Mouse (Mus musculus) liver, postnatal 0 days (tissue): ENCODE results near the gene Arl3. TPM values are rescaled to one million over a fixed set of nuclear protein-coding genes. Genes with fewer than 3 reads are reported as not detected.
A peak's percentile ranks its signal among the peaks of the same experiment; 100 is the strongest.

Experiments
- ATAC-seq: fragments of 200-750 bp; cut with Nextera tagmentation; 2 replicates; pipeline ENCODE4 v1.8.0; 2017; ENCODE audit warnings: mild to moderate bottlenecking, moderate library complexity
- DNase-seq: peaks from one replicate; pipeline ENCODE4 v3.0.0-alpha.2; 2016
- H3K27ac ChIP-seq: fragments of 300-500 bp; sonication (generic); 2 replicates; pipeline ENCODE4 v1.5.1; 2014; ENCODE audit warnings: antibody characterized with exemption, moderate library complexity, mild to moderate bottlenecking, low read depth
- H3K27me3 ChIP-seq: fragments of 300-500 bp; sonication (generic); 2 replicates; pipeline ENCODE4 v1.6.1; 2014; ENCODE audit warnings: low read length, control low read depth, mixed read lengths; ENCODE audit not compliant: insufficient read depth
- H3K36me3 ChIP-seq: fragments of 300-500 bp; sonication (generic); replicated peaks from 2 replicates; pipeline ENCODE4 v1.6.1; 2014; ENCODE audit warnings: mild to moderate bottlenecking, control low read depth, low read length, moderate library complexity, mixed read lengths; ENCODE audit not compliant: insufficient read depth
- H3K4me1 ChIP-seq: fragments of 300-500 bp; sonication (generic); 2 replicates; pipeline ENCODE4 v1.6.1; 2014; ENCODE audit warnings: antibody characterized with exemption, mild to moderate bottlenecking, control low read depth; ENCODE audit not compliant: insufficient read depth
- H3K4me2 ChIP-seq: fragments of 300-500 bp; sonication (generic); 2 replicates; pipeline ENCODE4 v1.6.1; 2014; ENCODE audit warnings: low read depth, mild to moderate bottlenecking, low read length, moderate library complexity, mixed read lengths
- H3K4me3 ChIP-seq: fragments of 300-500 bp; sonication (generic); 2 replicates; pipeline ENCODE4 v1.5.1; 2014; ENCODE audit warnings: low read depth, low read length
- H3K9ac ChIP-seq: fragments of 300-500 bp; sonication (generic); replicated peaks from 2 replicates; pipeline ENCODE4 v1.6.1; 2014; ENCODE audit warnings: mild to moderate bottlenecking, moderate library complexity
- H3K9me3 ChIP-seq: fragments of 300-500 bp; sonication (generic); 2 replicates; pipeline ENCODE4 v1.6.1; 2016; ENCODE audit warnings: mild to moderate bottlenecking, control low read depth, low read length, mixed read lengths
- CTCF ChIP-seq: sonication (generic); IDR thresholded peaks from 2 replicates; pipeline ENCODE4 v1.5.1; 2016; ENCODE audit warnings: antibody characterized with exemption, low read depth
- EP300 ChIP-seq: IDR thresholded peaks from 2 replicates; pipeline ENCODE4 v1.6.1; 2016; ENCODE audit warnings: antibody characterized with exemption, low read depth, mild to moderate bottlenecking
- WGBS: fragments of 180-500 bp; shearing (Covaris S2); extraction: QIAGEN DNeasy Blood & Tissue Kit; methylation state at CpG from one replicate; pipeline ENCODE4 v1.1.7; 2014; ENCODE audit not compliant: insufficient replicate concordance; 5-methylcytosine and 5-hydroxymethylcytosine counted together
- polyA plus RNA-seq: library from polyadenylated mRNA; unstranded; fragments of >200 nt; fragmentation: Nextera tagmentation; extraction: Ambion mirVana; gene quantifications from 2 replicates; pipeline ENCODE4 v1.2.1, GENCODE M21; 2015

Arl3 gene
- polyA plus RNA-seq, 1 experiment from 2014 or later, result 17.0 TPM

DNA sequence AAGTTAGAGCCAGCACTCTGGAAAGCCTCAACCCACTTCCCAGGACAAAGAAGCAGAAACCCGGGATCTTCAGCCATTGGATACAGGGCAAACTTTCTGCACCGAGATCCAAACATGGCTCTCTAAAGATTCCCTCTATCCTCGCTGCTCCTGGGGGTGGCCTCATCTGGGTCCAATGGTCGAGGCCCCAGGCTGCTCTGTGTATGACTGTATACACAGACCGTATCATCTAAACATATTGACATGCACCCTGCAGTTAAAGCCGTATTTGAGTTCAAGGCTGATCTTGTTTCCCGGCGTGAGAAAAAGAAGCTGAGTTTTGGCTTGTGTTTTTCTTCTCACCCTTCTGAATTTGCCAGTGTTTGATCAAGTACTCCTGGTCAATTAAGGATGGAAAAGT lies 30.2 kb downstream of the Arl3 start:
- TF ChIP-seq EP300, result no peak
- WGBS, result 60% methylated on average over 8 of the region's 8 CpGs
- Histone ChIP-seq H3K4me3 (no peak overlapping the region), H3K27me3 (no peaks in the 10 kb centered on the region), H3K36me3 (no peaks in the 10 kb centered on the region; the same call in 1 of the 2 replicates), H3K9ac (no peak overlapping the region), H3K4me2 (peak overlapping the region; percentile 22; the same call in 1 of the 2 replicates), H3K9me3 (no peaks in the 10 kb centered on the region), H3K27ac (no peak overlapping the region), H3K4me1 (0 out of 2 replicates have a peak, but pooled peaks cover 5% of the 10 kb centered on the region)
- ATAC-seq, result peak; percentile 83
- DNase-seq, result no peak

DNA sequence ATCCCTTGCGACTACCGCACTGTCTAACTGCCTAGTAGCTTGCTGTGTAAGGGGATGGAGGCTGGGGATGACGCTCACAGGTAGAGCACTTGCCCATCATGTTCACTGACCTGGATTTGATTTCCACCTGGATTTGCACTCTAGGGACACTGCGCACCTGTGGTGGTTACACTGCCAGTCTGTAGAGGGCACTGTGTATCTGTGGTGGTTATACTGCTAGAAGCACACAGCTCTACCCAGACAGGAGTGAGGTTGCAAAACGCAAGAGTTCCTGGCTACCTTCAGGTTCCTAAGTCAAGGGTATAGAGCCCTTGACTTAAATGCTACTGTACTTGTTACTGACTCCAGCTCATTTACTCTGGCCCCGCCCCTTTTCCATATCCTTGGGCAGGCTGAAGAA lies 34.8 kb downstream of the Arl3 start:
- no peak overlapping the region for H3K4me3 ChIP-seq
- H3K27me3 ChIP-seq, result no peaks in the 10 kb centered on the region
- DNase-seq (no peak), ATAC-seq (peak; percentile 67)
- H3K9ac ChIP-seq, result no peak overlapping the region
- TF ChIP-seq EP300 (no peak), CTCF (peak; percentile 70)
- no peak overlapping the region for H3K4me2 ChIP-seq
- no peak overlapping the region for H3K27ac ChIP-seq
- H3K9me3 ChIP-seq, result no peaks in the 10 kb centered on the region
- H3K4me1 ChIP-seq, result peaks cover 5% of the 10 kb centered on the region; the same call in 1 of the 2 replicates
- H3K36me3 ChIP-seq, result no peaks in the 10 kb centered on the region; the same call in 1 of the 2 replicates
- 81% methylated on average over 6 of the region's 6 CpGs for WGBS

DNA sequence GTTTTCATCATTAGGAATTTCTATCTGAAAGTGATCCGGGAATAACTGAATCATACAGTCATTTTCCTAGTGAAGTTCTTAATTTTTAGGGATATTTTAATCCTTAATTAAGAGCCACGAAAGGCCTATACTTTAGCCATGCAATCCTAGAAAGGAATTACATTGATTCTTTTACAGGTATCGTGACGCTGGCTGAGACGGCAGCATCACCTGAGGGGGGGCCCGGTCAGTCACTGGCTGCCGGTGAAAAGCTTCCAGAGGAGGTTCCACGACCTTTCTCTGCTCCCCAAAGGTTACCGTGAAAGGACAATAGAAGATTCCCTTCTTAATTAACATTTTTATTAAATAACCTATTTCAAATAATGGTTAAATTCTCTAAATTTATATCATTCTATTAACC lies 35.6 kb downstream of the Arl3 start:
- H3K36me3 ChIP-seq, result no peaks in the 10 kb centered on the region; the same call in 1 of the 2 replicates
- WGBS, result 93% methylated on average over 9 of the region's 9 CpGs
- no peaks in the 10 kb centered on the region for H3K9me3 ChIP-seq
- no peaks in the 10 kb centered on the region for H3K27me3 ChIP-seq
- H3K4me1 ChIP-seq, result peaks cover 9% of the 10 kb centered on the region
- TF ChIP-seq EP300 (no peak), CTCF (no peak)
- no peak for DNase-seq
- no peak overlapping the region for H3K4me3 ChIP-seq
- no peak overlapping the region for H3K27ac ChIP-seq
- H3K9ac ChIP-seq, result no peak overlapping the region
- ATAC-seq, result no peak
- H3K4me2 ChIP-seq, result no peak overlapping the region

DNA sequence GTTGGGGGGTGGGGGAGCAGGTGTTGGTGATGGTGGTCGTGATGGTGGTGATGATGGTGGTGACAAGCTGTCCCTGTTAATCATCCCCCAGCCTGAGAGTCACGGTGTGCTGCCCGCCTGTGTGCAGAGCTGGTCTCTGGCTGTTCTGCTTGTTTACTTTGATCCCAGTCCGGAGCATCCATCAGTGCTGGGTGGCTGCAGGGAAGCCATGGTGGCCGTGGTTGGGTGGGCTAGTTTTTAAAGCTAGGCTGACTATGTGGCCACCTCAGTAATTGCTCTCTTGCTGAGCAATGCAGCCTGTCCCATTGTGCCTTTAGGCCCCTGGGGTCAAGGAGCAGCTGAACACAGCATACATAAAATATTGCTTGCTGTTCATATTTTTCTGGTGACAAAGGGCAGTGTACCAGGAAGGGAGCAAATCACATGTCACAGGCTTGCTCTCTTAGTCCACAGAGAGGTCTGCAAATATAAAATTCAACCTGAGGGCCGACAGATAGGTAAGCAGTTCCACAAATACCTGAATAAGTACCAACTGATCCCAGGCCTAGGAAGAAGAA lies 38.4 kb downstream of the Arl3 start:
- Histone ChIP-seq H3K36me3 (no peaks in the 10 kb centered on the region), H3K4me2 (no peak overlapping the region), H3K27ac (no peak overlapping the region), H3K9me3 (no peaks in the 10 kb centered on the region), H3K4me1 (peaks cover 33% of the 10 kb centered on the region), H3K27me3 (no peaks in the 10 kb centered on the region), H3K4me3 (no peak overlapping the region), H3K9ac (no peak overlapping the region)
- TF ChIP-seq EP300, result no peak
- no peak for TF ChIP-seq CTCF
- ATAC-seq (no peak), DNase-seq (no peak)
- 51% methylated on average over 6 of the region's 6 CpGs for WGBS

DNA sequence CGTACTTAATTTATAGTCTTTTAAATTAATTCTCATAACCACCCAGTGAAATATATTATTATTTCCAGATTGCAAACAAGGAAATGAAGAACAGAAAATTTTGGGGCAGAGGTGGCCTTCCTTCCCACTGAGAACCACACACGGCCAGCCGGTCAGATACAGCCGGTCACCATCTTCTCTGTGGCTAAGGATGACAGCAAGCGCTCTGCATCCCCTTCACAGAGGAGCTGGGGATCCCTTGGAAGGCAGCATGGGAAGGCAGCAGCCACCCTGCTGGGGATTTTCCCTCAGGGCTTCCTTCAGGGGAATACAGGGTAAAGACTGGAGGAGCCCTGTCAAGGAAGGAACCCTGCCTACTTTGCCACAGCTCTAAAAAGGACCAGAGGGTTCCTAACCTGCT lies 39.5 kb downstream of the Arl3 start:
- Histone ChIP-seq H3K9me3 (no peaks in the 10 kb centered on the region), H3K9ac (no peak overlapping the region), H3K4me2 (no peak overlapping the region), H3K27me3 (no peaks in the 10 kb centered on the region), H3K27ac (no peak overlapping the region), H3K4me1 (peaks cover 44% of the 10 kb centered on the region), H3K4me3 (no peak overlapping the region), H3K36me3 (no peaks in the 10 kb centered on the region)
- no peak for TF ChIP-seq CTCF
- TF ChIP-seq EP300, result no peak
- no peak for DNase-seq
- WGBS, result 83% methylated on average over 5 of the region's 5 CpGs
- no peak for ATAC-seq

DNA sequence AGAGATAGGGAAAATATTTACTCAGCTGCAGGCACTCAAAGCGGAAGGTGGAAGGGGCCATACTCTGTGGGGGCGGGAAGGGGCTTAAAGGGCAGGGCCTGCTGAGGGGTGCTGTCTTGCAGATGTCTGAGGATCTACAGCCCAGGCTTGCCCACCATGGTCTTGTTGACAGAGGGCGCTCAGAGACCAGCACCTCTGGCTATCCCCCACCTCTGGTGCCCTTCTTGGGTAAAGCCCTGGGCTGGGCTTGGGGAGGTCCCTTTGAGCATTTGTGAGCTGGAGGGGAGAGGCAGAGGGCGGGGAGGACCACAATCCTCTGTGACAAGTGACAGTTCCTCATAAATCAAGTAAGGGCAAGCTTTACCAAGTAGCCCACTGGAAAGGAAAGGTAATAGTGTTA lies 39.9 kb downstream of the Arl3 start:
- Histone ChIP-seq H3K27me3 (no peaks in the 10 kb centered on the region), H3K36me3 (no peaks in the 10 kb centered on the region), H3K9ac (no peak overlapping the region; the same call in 1 of the 2 replicates), H3K4me1 (peaks cover 46% of the 10 kb centered on the region), H3K9me3 (no peaks in the 10 kb centered on the region), H3K4me2 (no peak overlapping the region), H3K4me3 (no peak overlapping the region), H3K27ac (no peak overlapping the region)
- ATAC-seq, result no peak
- WGBS, result 61% methylated on average over 4 of the region's 4 CpGs
- DNase-seq, result no peak
- TF ChIP-seq CTCF (no peak), EP300 (no peak)
